8 mouse cellular contexts compared by ENCODE assay signal in genomic region chr15:7090211-7090765, GRCm38 (mm10). TPM values are rescaled to one million over a fixed set of nuclear protein-coding genes. Genes with fewer than 3 reads are reported as not detected.
DNase-seq lines count a peak whose midpoint lies in the region; ATAC-seq and TF ChIP-seq lines count a peak whose summit lies in the region.

TSS of gene Lifr (plus strand) at chr15:7090614.

- H3K27me3 ChIP-seq in liver, adult 2 months (ENCODE audit: control insufficient read depth, insufficient read depth, low read length) = no peaks in the 10 kb centered on the region
- no peaks in the 10 kb centered on the region for H3K27me3 ChIP-seq in heart, embryonic 16.5 days (ENCODE audit: control insufficient read depth, insufficient read depth, low read length)
- no peaks in the 10 kb centered on the region for H3K27me3 ChIP-seq in limb, embryonic 13.5 days
- H3K27me3 ChIP-seq in forebrain, embryonic 14.5 days (replicated peaks; ENCODE audit: control insufficient read depth, insufficient read depth, low read length) = no peaks in the 10 kb centered on the region

- H3K4me2 ChIP-seq in heart, embryonic 16.5 days (ENCODE audit: low read depth, low read length) = no peak within 1 kb of the TSS
- H3K4me2 ChIP-seq in limb, embryonic 13.5 days (replicated peaks) = no peak within 1 kb of the TSS
- H3K4me2 ChIP-seq in forebrain, embryonic 14.5 days (ENCODE audit: low read length) = no peak within 1 kb of the TSS

- no peak within 1 kb of the TSS for H3K4me3 ChIP-seq in liver, adult 2 months (ENCODE audit: insufficient read depth, low read depth, low read length)
- no peak within 1 kb of the TSS for H3K4me3 ChIP-seq in bone marrow macrophage, adult 2 months (ENCODE audit: insufficient read depth, low read length)
- H3K4me3 ChIP-seq in heart, embryonic 16.5 days (ENCODE audit: low read length) = no peak within 1 kb of the TSS
- no peak within 1 kb of the TSS for H3K4me3 ChIP-seq in limb, embryonic 13.5 days
- no peak within 1 kb of the TSS for H3K4me3 ChIP-seq in forebrain, embryonic 14.5 days (ENCODE audit: low read depth, low read length)

- no peak for TF ChIP-seq CTCF in liver, adult 2 months (IDR thresholded peaks at IDR 0.05; ENCODE audit: low read depth, low read length)
- no peak for TF ChIP-seq CTCF in bone marrow macrophage, adult 2 months (IDR thresholded peaks at IDR 0.05; ENCODE audit: low read depth, low read length)

- H3K36me3 ChIP-seq in liver, adult 2 months (ENCODE audit: control insufficient read depth, insufficient read depth, low read length) = no peaks in the 10 kb centered on the region
- no peaks in the 10 kb centered on the region for H3K36me3 ChIP-seq in heart, embryonic 16.5 days (ENCODE audit: control insufficient read depth, insufficient read depth)
- H3K36me3 ChIP-seq in limb, embryonic 13.5 days = no peaks in the 10 kb centered on the region
- H3K36me3 ChIP-seq in forebrain, embryonic 14.5 days (ENCODE audit: control insufficient read depth, insufficient read depth, low read length) = no peaks in the 10 kb centered on the region

- ATAC-seq in heart, embryonic 16.5 days (replicated peaks; ENCODE audit: extremely low read depth, insufficient read depth, low FRiP score) = no peak
- ATAC-seq in limb, embryonic 13.5 days (ENCODE audit: low FRiP score, low read depth) = peak; percentile 41
- no peak for ATAC-seq in forebrain, embryonic 14.5 days

- no peak for TF ChIP-seq POLR2A in liver, adult 2 months (IDR thresholded peaks at IDR 0.05; ENCODE audit: extremely low read depth, insufficient read depth, low read length)
- no peak for TF ChIP-seq POLR2A in bone marrow macrophage, adult 2 months (IDR thresholded peaks at IDR 0.05; ENCODE audit: borderline replicate concordance, low read depth, low read length)

- 93% methylated on average over 8 of the region's 8 CpGs for WGBS in liver, adult 2 months
- 64% methylated on average over 8 of the region's 8 CpGs for WGBS in heart, embryonic 16.5 days
- 70% methylated on average over 8 of the region's 8 CpGs for WGBS in limb, embryonic 13.5 days
- 63% methylated on average over 8 of the region's 8 CpGs for WGBS in forebrain, embryonic 14.5 days

- H3K9me3 ChIP-seq in heart, embryonic 16.5 days (replicated peaks; ENCODE audit: control insufficient read depth, low read length) = no peaks in the 10 kb centered on the region
- H3K9me3 ChIP-seq in limb, embryonic 13.5 days = no peaks in the 10 kb centered on the region
- no peaks in the 10 kb centered on the region for H3K9me3 ChIP-seq in forebrain, embryonic 14.5 days (replicated peaks; ENCODE audit: control insufficient read depth, low read length)

- H3K4me1 ChIP-seq in liver, adult 2 months (ENCODE audit: control insufficient read depth, insufficient read depth, low read length) = no peaks in the 10 kb centered on the region; the same call in 1 of the 2 replicates
- H3K4me1 ChIP-seq in bone marrow macrophage, adult 2 months (ENCODE audit: control insufficient read depth, insufficient read depth, low read length) = peaks cover 60% of the 10 kb centered on the region
- peaks cover 15% of the 10 kb centered on the region for H3K4me1 ChIP-seq in heart, embryonic 16.5 days (ENCODE audit: control insufficient read depth, insufficient read depth, low read length)
- peaks cover 15% of the 10 kb centered on the region for H3K4me1 ChIP-seq in limb, embryonic 13.5 days
- no peaks in the 10 kb centered on the region for H3K4me1 ChIP-seq in forebrain, embryonic 14.5 days (ENCODE audit: control insufficient read depth, insufficient read depth, low read length)

- no peak for DNase-seq in liver, adult 2 months (ENCODE audit: extremely low read depth, low read depth, low spot score)
- DNase-seq in liver = no peak
- DNase-seq in forebrain, embryonic 14.5 days (ENCODE audit: low spot score) = no peak
- no peak for DNase-seq in cerebellum, postnatal 36 days
- DNase-seq in lung, postnatal 4 days = no peak

- H3K27ac ChIP-seq in liver, adult 2 months (replicated peaks; ENCODE audit: insufficient read depth, low read depth, low read length) = peak within 1 kb of the TSS; percentile 40; the same call in 1 of the 2 replicates
- peak within 1 kb of the TSS; percentile 76 for H3K27ac ChIP-seq in bone marrow macrophage, adult 2 months (ENCODE audit: insufficient read depth, low read depth, low read length)
- no peak within 1 kb of the TSS for H3K27ac ChIP-seq in heart, embryonic 16.5 days (ENCODE audit: low read length)
- no peak within 1 kb of the TSS for H3K27ac ChIP-seq in limb, embryonic 13.5 days
- H3K27ac ChIP-seq in forebrain, embryonic 14.5 days (ENCODE audit: low read depth, low read length) = no peak within 1 kb of the TSS

- no peaks in the 10 kb centered on the region for H3K79me2 ChIP-seq in liver, adult 2 months (ENCODE audit: control insufficient read depth, insufficient read depth, low read length)

- no peak within 1 kb of the TSS for H3K9ac ChIP-seq in liver, adult 2 months (ENCODE audit: low read depth, low read length)
- no peak within 1 kb of the TSS for H3K9ac ChIP-seq in heart, embryonic 16.5 days (ENCODE audit: low read length)
- no peak within 1 kb of the TSS for H3K9ac ChIP-seq in limb, embryonic 13.5 days
- no peak within 1 kb of the TSS for H3K9ac ChIP-seq in forebrain, embryonic 14.5 days (ENCODE audit: low read length)

RNA-seq across cellular contexts. Expression of gene Lifr, which starts in this region (rescaled TPM):
- total RNA-seq in liver, adult 2 months (2014; rRNA removed) = 386 and 431 TPM in 2 replicates
- polyA plus RNA-seq in liver, adult 2 months (2012; rRNA removed) = 134 and 159 TPM in 2 replicates
- 30.4 and 30.8 TPM in 2 replicates for polyA plus RNA-seq in bone marrow macrophage, adult 2 months (2012; ENCODE audit: insufficient read depth, insufficient read length, missing spikeins)
- polyA plus RNA-seq in heart, embryonic 16.5 days (2015; fragmentation: Nextera tagmentation; extraction: Ambion mirVana) = 22.4 and 24.0 TPM in 2 replicates
- 15.3 and 17.5 TPM in 2 replicates for polyA plus RNA-seq in limb, embryonic 13.5 days (2015; fragmentation: Nextera tagmentation; extraction: Ambion mirVana)
- 8.5 and 10.7 TPM in 2 replicates for polyA plus RNA-seq in forebrain, embryonic 14.5 days (2014; fragmentation: Nextera tagmentation; extraction: Ambion mirVana)

Comparison
In these comparisons a context has a peak if more than half of its experiments do, and no peak if none do; other contexts are left out.
1. H3K27ac ChIP-seq: peak in liver, adult 2 months (single experiment) and bone marrow macrophage, adult 2 months (single experiment); none in heart, embryonic 16.5 days (single experiment), limb, embryonic 13.5 days (single experiment) and forebrain, embryonic 14.5 days (single experiment).